Mouse (Mus musculus) central nervous system, embryonic 11.5 days (tissue): Measurements from ENCODE around the gene Slc22a17. TPM values are rescaled to one million over a fixed set of nuclear protein-coding genes. Genes with fewer than 3 reads are reported as not detected.

Source experiments
- polyA plus RNA-seq: library from polyadenylated mRNA; depleted of rRNA; stranded (reverse); fragments of >200 nt; gene quantifications from 2 replicates; pipeline ENCODE4 v1.2.3, GENCODE M21; 2012; rRNA removed

Slc22a17 gene
- polyA plus RNA-seq: 183 and 215 TPM in 2 replicates

GRCm38 (mm10) chr14:54912886-54913285, at the start of gene Slc22a17:
Gene Slc22a17, minus strand, starts transcription at chr14:54913132.

GRCm38 (mm10) chr14:54935904-54936830, 23.2 kb upstream of the Slc22a17 start, which contains the start of gene Cmtm5:
Gene Cmtm5, plus strand, starts transcription at chr14:54936261.

DNA sequence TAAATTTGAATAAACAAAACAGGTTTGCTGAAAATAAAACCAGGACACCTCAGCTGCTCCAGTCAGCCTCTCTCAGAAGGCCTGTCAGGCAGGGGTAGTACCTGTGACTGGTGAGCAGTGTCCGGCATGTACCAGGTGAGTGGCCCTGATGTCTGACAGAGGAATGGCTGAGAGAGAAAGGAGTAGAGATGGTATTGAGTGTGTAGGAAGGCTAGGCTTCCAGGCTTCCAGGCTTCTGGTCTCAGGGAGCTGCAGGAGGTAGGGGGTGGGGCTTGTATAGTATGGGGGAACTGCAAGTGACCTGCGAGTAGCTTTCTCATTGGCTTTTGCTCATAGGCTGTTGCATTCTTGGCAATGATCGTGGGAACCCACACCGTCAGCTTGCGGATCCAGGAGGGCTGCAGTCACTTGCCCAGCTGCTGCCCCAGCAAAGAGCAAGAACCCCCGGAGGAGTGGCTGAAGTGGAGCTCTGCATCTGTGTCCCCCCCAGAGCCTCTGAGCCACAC, 19.8 kb upstream of the Slc22a17 start, which contains the start of gene Il25:
TSS of gene Il25 (plus strand) at position 51 of the 506 bp plus-strand sequence.

GRCm38 (mm10) chr14:54925349-54926342, 12.7 kb upstream of the Slc22a17 start, which contains the start of gene Efs:
Gene Efs, minus strand, starts transcription at chr14:54926126.

GRCm38 (mm10) chr14:54892200-54892599, 20.7 kb downstream of the Slc22a17 start, which contains the start of gene Pabpn1:
Gene Pabpn1, plus strand, starts transcription at chr14:54892500.

GRCm38 (mm10) chr14:54883154-54884021, 29.5 kb downstream of the Slc22a17 start, which contains the start of the genes Bcl2l2 and Gm20521:
Gene Bcl2l2, plus strand, starts transcription at chr14:54883377.
Gene Gm20521, plus strand, starts transcription at chr14:54883441.

DNA sequence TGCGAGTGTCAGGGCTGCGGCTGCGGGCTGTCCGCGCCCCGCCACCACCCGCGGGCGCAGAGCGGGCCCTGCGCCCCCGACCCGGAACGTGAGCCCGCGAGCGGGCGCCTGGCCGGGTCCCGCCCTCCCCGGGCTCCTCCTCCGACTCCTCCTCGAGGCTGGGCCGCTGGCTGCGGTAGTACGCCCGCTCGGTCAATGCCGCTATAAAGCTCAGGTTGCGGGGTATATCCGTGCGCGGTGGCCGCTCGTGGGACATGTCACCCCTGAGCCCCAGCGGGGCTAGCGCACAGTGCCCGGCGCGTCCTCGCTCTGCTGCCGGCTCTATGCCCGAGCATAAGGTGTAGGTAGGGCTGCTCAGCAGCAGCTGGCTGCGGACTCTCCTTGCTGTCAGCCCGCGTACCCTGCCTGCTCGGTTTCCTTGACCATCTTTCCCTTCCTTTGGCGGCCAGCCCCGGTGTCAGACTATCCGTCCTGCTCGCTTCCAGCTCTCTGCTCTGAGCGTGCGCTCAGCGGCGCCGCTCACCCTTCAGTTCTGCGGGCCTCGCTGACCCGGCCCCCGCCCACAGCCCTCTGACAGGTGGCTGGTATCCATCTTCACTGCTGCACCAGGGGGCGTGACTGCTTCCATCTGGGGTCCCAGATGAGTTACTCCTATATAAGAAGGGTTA, 35.8 kb downstream of the Slc22a17 start, which contains the start of gene Ppp1r3e:
TSS of gene Ppp1r3e (minus strand) at position 503 of the 668 bp plus-strand sequence.

GRCm38 (mm10) chr14:54870861-54871260, 42.1 kb downstream of the Slc22a17 start, which contains the start of gene Homez:
Gene Homez, minus strand, starts transcription at chr14:54870961.

Other genes starting within 250 kb of the Slc22a17 start
- 77.0 and 90.6 TPM in 2 replicates for gene 1700123O20Rik, start 226.9 kb downstream of the Slc22a17 start, polyA plus RNA-seq
- gene Acin1, start 226.2 kb downstream of the Slc22a17 start, polyA plus RNA-seq: 400 and 680 TPM in 2 replicates
- 0.02 TPM in 1 of 2 replicates, not detected in the other for gene Gm29776, start 214.3 kb downstream of the Slc22a17 start, polyA plus RNA-seq
- 0.20 and 0.64 TPM in 2 replicates for gene Cebpe, start 201.0 kb downstream of the Slc22a17 start, polyA plus RNA-seq
- gene Slc7a8, start 131.2 kb downstream of the Slc22a17 start, polyA plus RNA-seq: 2.7 and 3.1 TPM in 2 replicates
- gene Rnf212b, start 99.0 kb downstream of the Slc22a17 start, polyA plus RNA-seq: not detected in 2 replicates
- 8.0 and 11.2 TPM in 2 replicates for gene Homez, start 42.2 kb downstream of the Slc22a17 start, polyA plus RNA-seq
- 6.4 and 6.8 TPM in 2 replicates for gene Ppp1r3e, start 35.6 kb downstream of the Slc22a17 start, polyA plus RNA-seq
- 33.6 and 40.4 TPM in 2 replicates for gene Bcl2l2, start 29.8 kb downstream of the Slc22a17 start, polyA plus RNA-seq
- gene Gm20521, start 29.7 kb downstream of the Slc22a17 start, polyA plus RNA-seq: 0.31 and 0.50 TPM in 2 replicates
- gene Pabpn1, start 20.6 kb downstream of the Slc22a17 start, polyA plus RNA-seq: 563 and 639 TPM in 2 replicates
- 29.7 and 43.7 TPM in 2 replicates for gene Efs, start 13.0 kb upstream of the Slc22a17 start, polyA plus RNA-seq
- gene Il25, start 19.6 kb upstream of the Slc22a17 start, polyA plus RNA-seq: 0.14 and 0.22 TPM in 2 replicates
- gene Cmtm5, start 23.1 kb upstream of the Slc22a17 start, polyA plus RNA-seq: 0.53 and 3.1 TPM in 2 replicates
- 39.9 and 46.8 TPM in 2 replicates for gene Myh6, start 53.8 kb upstream of the Slc22a17 start, polyA plus RNA-seq
- gene Gm17428, start 63.8 kb upstream of the Slc22a17 start, polyA plus RNA-seq: not detected in 2 replicates
- 49.1 and 69.1 TPM in 2 replicates for gene Myh7, start 81.5 kb upstream of the Slc22a17 start, polyA plus RNA-seq
- gene Ngdn, start 102.3 kb upstream of the Slc22a17 start, polyA plus RNA-seq: 74.5 and 85.9 TPM in 2 replicates
- gene Zfhx2, start 179.2 kb upstream of the Slc22a17 start, polyA plus RNA-seq: 12.8 and 14.9 TPM in 2 replicates
- 8.5 and 12.3 TPM in 2 replicates for gene Thtpa, start 181.7 kb upstream of the Slc22a17 start, polyA plus RNA-seq
- gene Ap1g2, start 193.5 kb upstream of the Slc22a17 start, polyA plus RNA-seq: 8.8 and 9.0 TPM in 2 replicates
- gene Jph4, start 203.8 kb upstream of the Slc22a17 start, polyA plus RNA-seq: 12.3 and 15.7 TPM in 2 replicates